Mouse (Mus musculus): ENCODE measurements around the gene Sptbn4. TPM values are rescaled to one million over a fixed set of nuclear protein-coding genes. Genes with fewer than 3 reads are reported as not detected.

The Sptbn4 gene
- polyA plus RNA-seq, 1 experiment from 2014 or later: 0.11 TPM

Other genes with a start within 250 kb of the Sptbn4 start
- 2.4 and 2.8 TPM in 2 replicates for gene Itpkc, start 219.0 kb downstream of the Sptbn4 start, polyA plus RNA-seq (2015; fragmentation: Nextera tagmentation; extraction: Ambion mirVana)
- 13.9 and 14.7 TPM in 2 replicates for gene Coq8b, start 214.7 kb downstream of the Sptbn4 start, polyA plus RNA-seq (2015; fragmentation: Nextera tagmentation; extraction: Ambion mirVana)
- gene Numbl, start 189.3 kb downstream of the Sptbn4 start, polyA plus RNA-seq (2015; fragmentation: Nextera tagmentation; extraction: Ambion mirVana): 9.2 and 13.8 TPM in 2 replicates
- 61.7 and 99.9 TPM in 2 replicates for gene Ltbp4, start 110.0 kb downstream of the Sptbn4 start, polyA plus RNA-seq (2015; fragmentation: Nextera tagmentation; extraction: Ambion mirVana)
- gene Shkbp1, start 91.7 kb downstream of the Sptbn4 start, polyA plus RNA-seq (2015; fragmentation: Nextera tagmentation; extraction: Ambion mirVana): 19.8 and 29.4 TPM in 2 replicates
- 0.34 TPM in 1 of 2 replicates, not detected in the other for gene Gm20479, start 90.3 kb downstream of the Sptbn4 start, polyA plus RNA-seq (2015; fragmentation: Nextera tagmentation; extraction: Ambion mirVana)
- 51.4 and 67.5 TPM in 2 replicates for gene Blvrb, start 292 bp upstream of the Sptbn4 start, polyA plus RNA-seq (2015; fragmentation: Nextera tagmentation; extraction: Ambion mirVana)
- gene Sertad3, start 26.1 kb upstream of the Sptbn4 start, polyA plus RNA-seq (2015; fragmentation: Nextera tagmentation; extraction: Ambion mirVana): 19.0 and 21.9 TPM in 2 replicates
- gene Sertad1, start 39.2 kb upstream of the Sptbn4 start, polyA plus RNA-seq (2015; fragmentation: Nextera tagmentation; extraction: Ambion mirVana): 34.9 and 37.2 TPM in 2 replicates
- 1.7 and 3.0 TPM in 2 replicates for gene Prx, start 51.6 kb upstream of the Sptbn4 start, polyA plus RNA-seq (2015; fragmentation: Nextera tagmentation; extraction: Ambion mirVana)
- gene Hipk4, start 75.6 kb upstream of the Sptbn4 start, polyA plus RNA-seq (2015; fragmentation: Nextera tagmentation; extraction: Ambion mirVana): 0.29 TPM in 2 replicates
- 49.3 and 73.2 TPM in 2 replicates for gene Pld3, start 105.5 kb upstream of the Sptbn4 start, polyA plus RNA-seq (2015; fragmentation: Nextera tagmentation; extraction: Ambion mirVana)
- 36.9 and 39.1 TPM in 2 replicates for gene 2310022A10Rik, start 105.5 kb upstream of the Sptbn4 start, polyA plus RNA-seq (2015; fragmentation: Nextera tagmentation; extraction: Ambion mirVana)
- gene Akt2, start 143.9 kb upstream of the Sptbn4 start, polyA plus RNA-seq (2015; fragmentation: Nextera tagmentation; extraction: Ambion mirVana): 69.3 and 80.4 TPM in 2 replicates
- 0.58 TPM in 1 of 2 replicates, not detected in the other for gene Ttc9b, start 206.2 kb upstream of the Sptbn4 start, polyA plus RNA-seq (2015; fragmentation: Nextera tagmentation; extraction: Ambion mirVana)
- gene Map3k10, start 226.9 kb upstream of the Sptbn4 start, polyA plus RNA-seq (2015; fragmentation: Nextera tagmentation; extraction: Ambion mirVana): 3.7 and 4.5 TPM in 2 replicates
- gene Zfp607b, start 241.7 kb upstream of the Sptbn4 start, polyA plus RNA-seq (2015; fragmentation: Nextera tagmentation; extraction: Ambion mirVana): 2.0 and 2.9 TPM in 2 replicates

Measured in heart, embryonic 15.5 days (tissue).